Mouse (Mus musculus): ENCODE measurements around the gene Wipf1.

DNA sequence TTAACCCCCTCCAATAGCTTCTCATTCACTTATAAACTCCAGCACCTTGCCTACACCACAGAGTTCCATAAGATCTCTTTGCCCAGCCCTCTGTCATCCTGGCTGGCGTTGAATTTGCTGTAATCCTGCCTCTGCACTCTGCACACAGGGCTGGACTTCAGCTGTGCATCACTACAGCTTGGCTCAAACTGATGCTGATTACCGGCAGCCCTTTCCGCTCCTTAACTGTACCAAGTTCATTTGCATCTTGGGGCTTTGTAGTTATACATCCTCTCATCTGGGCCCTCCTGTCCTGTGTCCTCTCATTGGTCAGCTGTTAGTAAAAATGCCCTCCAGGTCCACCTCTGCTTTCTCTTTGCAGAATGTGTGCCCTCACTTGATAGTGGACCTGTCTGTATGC, 73.4 kb downstream of the Wipf1 start:
- TF ChIP-seq TCF12 (IDR thresholded peaks at IDR 0.05; ENCODE audit: insufficient read depth, poor library complexity, severe bottlenecking) (no peak), POLR2A (IDR thresholded peaks at IDR 0.05; ENCODE audit: insufficient read length, low read depth) (no peak), TCF3 (IDR thresholded peaks at IDR 0.05; ENCODE audit: insufficient read length, low read depth) (no peak), CEBPB (IDR thresholded peaks at IDR 0.05; ENCODE audit: insufficient read depth, poor library complexity, severe bottlenecking) (no peak), MAX (IDR thresholded peaks at IDR 0.05; ENCODE audit: low read depth) (no peak), USF1 (IDR thresholded peaks at IDR 0.05; ENCODE audit: low read depth) (no peak), E2F4 (IDR thresholded peaks at IDR 0.05; ENCODE audit: insufficient read depth) (no peak), MYOD1 (IDR thresholded peaks at IDR 0.05; ENCODE audit: control insufficient read depth in 1 of 3, insufficient read length in 2 of 3, low read depth in 2 of 3) (no peak), MYOG (IDR thresholded peaks at IDR 0.05; ENCODE audit: control insufficient read depth in 1 of 3, insufficient read depth in 1 of 3, insufficient read length in 2 of 3, low read depth in 2 of 3) (no peak), SRF (IDR thresholded peaks at IDR 0.05; ENCODE audit: control insufficient read depth, insufficient read length, low read depth) (no peak)
